Mouse (Mus musculus) layer of hippocampus, adult 8-10 months (tissue): ENCODE measurements around the gene Mab21l1. TPM values are rescaled to one million over a fixed set of nuclear protein-coding genes. Genes with fewer than 3 reads are reported as not detected.

Experiments used
- DNase-seq, 2 experiments: peaks; one replicate each; pipeline ENCODE4 v3.0.0; 2022; ENCODE audit warnings: low spot score in 2 of 2
- total RNA-seq, 4 experiments: library from RNA; stranded (reverse); gene quantifications; 2 replicates each; pipeline ENCODE4 v1.2.4; 2022

The Mab21l1 gene
- total RNA-seq, 4 experiments from 2014 or later, result 1.8 to 2.8 (median 2.2) TPM

GRCm38 (mm10) chr3:55778764-55779730 is 3.3 kb upstream of the Mab21l1 start:
- DNase-seq, result no peak

DNA sequence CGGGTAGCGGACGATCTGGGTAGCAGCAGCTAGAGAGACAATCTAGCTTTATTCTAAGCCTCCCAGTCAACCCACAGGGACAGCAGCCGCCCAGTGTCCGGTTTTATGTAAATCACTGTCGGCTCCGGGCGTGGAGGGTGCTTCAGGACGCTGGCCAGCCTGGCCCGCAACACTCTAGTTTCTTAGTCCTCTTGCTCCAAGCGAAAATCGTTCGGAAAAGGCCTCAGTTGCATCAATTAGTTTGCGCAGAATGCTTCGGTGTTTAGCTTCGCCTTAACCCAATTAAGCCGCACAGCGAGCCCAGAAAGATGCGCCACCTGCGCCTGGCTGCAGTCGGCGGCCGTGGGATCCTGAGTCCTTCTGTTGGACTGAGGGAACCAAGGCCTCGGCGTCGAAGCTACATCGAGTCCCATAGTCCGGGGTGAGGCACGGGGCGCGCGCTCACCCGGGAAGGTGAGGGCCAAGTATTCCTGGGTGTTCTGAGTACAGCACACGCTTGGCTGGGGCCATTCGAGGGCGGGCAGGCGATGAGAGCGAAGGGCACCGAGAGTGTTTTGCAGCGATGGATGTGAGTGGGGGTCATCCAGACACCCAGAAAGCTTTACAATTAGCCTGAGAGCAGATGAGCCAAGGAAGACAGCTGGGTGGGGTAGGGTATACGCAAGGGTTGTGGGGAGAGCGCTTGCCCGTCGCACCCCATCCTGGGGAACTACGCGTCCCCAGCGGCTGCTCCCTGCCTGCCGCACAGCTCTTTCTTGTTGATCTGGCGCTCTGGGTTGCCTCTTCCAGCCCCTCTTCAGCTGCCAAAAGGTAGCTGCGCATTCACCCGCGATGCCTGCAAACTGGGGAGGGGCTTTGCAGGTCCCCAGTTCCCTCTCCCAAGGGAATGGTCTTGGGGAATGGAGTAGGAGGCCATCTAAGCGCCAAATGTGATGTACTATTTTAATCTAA is 1.9 kb upstream of the Mab21l1 start:
- DNase-seq, result no peak

DNA sequence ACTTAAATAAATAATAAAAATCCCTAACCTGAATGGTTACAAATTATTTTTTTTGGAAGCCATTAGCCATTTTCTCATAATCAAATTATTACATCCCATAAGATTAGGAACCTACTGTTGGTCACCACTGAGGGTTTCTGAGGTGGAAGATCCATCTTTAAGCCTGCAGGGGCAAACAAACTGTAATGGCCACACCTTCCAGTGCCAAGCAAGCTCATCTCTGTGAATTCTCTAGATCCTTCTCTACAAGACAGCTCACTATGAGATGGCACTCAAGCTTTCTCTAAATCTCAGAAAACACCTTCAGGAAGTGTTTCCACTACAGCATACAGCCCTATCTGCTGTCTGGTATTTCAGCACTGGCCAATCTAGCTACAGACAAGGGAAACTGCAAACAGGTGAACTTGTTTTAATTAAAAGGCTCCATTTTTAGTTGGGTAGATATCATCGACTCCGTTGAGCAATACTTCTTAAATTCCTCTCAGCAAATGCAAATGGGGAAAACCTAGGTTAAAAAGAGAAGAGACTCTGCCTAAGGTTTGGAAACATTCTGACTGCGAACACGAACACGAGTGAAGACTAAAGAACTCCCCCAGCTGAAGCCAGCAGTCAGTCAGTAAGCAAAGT is 768 bp upstream of the Mab21l1 start:
- DNase-seq, result no peak

DNA sequence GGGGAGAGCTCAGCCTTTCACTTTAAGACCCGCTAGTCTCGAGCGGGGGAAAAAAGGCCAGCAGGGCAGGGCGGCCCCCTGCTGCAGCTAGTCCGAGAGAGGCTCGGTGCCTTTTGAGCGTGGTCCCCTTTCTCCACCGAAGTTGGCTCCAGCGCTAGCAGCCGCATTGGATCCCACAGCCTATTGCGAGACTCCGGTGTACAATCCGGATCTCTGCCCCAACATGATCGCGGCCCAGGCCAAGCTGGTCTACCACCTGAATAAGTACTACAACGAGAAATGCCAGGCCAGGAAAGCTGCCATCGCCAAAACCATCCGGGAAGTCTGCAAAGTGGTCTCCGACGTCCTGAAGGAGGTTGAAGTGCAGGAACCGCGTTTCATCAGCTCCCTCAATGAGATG is 461 bp downstream of the Mab21l1 start:
- no peak for DNase-seq

DNA sequence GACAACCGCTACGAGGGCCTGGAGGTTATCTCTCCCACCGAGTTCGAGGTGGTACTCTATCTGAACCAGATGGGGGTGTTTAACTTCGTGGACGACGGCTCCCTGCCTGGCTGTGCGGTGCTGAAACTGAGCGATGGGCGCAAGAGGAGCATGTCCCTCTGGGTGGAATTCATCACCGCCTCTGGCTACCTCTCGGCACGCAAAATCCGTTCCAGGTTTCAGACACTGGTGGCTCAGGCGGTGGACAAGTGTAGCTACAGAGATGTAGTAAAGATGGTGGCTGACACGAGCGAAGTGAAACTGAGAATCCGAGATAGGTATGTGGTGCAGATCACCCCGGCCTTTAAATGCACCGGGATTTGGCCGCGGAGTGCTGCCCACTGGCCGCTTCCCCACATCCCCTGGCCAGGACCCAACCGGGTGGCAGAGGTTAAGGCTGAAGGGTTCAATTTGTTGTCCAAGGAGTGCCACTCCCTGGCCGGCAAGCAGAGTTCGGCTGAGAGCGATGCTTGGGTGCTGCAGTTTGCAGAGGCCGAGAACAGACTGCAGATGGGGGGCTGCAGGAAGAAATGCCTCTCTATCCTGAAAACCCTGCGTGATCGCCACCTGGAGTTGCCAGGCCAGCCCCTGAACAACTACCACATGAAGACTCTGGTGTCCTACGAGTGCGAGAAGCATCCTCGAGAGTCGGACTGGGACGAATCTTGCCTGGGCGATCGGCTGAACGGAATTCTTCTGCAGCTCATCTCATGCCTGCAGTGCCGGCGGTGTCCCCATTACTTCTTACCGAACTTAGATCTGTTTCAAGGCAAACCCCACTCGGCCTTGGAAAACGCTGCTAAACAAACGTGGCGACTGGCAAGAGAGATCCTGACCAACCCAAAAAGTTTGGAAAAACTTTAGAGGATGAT is 1.1 kb downstream of the Mab21l1 start:
- no peak for DNase-seq

DNA sequence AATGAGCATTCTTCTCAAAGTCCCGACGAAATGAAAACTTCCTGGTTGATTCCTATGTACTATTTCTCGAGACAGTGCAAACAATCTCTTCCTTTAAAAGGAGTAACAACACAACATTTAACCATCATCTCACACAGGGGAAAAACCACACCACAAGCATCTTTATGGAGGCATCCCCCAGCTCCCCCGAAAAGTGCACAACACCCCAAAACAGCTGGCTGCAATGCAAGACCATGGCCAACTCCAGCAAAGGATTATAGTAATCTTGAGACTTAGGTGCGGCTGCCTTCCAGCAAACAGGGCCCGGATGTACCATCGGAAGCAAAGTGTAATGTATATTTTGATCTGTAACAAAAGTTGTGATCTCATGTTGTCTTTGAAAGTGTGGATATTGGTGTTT is 1.8 kb downstream of the Mab21l1 start:
- DNase-seq, result no peak

DNA sequence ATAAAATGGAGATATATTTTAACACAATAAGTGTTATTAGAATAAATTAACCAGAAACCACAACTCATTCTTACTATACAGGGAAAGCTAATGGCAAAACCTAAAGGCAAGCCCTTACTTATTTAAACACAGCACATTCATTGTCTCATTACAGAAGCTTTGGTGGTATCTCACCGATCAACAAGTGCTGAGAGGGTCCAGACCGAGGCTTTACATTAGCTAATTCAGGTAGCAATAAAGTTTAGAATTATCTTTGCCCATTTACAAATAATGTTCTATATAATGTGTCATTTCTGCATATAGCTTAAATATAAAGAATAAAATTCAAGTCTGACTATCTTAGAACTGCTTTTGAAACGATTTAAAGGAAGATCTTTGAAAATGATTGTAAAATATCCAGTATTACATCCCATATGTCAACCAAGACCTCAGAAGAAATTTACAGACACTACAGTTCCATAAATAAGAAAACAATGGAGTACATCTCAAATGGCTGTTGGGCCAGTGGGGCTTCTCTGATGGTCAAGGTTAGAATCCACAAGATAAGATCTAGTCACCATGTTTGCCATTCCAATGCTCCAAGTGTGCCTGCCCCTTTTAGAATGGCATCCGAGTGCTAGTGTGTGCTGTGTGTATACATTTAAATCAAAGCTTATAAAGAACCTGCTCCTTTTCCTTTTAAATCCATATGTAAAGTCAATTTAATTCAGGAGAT is 3.1 kb downstream of the Mab21l1 start:
- no peak for DNase-seq

DNA sequence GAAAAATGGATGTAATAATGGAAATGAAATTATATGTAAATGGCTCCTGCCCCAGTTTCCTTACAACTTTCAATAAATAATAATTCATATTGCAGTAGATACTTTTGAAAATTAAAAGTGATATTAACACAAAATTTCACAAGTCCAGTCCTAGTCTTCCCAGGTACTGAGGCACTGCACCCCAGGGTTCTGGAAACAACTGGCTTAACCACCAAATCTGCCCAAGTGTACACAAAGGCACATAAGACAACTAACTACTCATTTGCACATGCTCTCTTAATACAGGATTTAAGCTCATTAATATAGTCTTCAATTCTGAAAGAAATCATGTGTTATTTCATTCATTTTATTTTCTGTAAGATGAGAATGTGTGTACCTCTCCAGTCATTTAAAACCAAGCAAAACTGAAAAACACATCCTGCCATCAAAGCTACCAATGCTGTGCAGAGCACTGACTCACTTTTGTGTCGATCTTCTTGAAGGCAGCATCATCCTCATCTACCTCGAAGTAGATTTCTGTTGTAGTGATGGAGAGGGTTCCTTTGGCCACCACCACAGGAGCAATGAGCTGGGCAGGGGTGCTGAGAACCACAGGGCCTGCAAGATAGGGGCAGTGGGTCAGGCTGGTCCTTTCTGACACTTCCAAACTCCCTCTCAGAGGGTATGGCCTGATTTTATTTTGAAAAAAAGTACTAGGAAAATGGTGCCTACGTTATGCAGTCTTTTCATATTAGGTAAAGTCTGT is 3.8 kb downstream of the Mab21l1 start:
- no peak for DNase-seq

GRCm38 (mm10) chr3:55786835-55787486 is 4.7 kb downstream of the Mab21l1 start:
- no peak for DNase-seq

- DNase-seq, result no peak
Observed at GRCm38 (mm10) chr3:55787487-55788213, 5.3 kb downstream of the Mab21l1 start.

DNA sequence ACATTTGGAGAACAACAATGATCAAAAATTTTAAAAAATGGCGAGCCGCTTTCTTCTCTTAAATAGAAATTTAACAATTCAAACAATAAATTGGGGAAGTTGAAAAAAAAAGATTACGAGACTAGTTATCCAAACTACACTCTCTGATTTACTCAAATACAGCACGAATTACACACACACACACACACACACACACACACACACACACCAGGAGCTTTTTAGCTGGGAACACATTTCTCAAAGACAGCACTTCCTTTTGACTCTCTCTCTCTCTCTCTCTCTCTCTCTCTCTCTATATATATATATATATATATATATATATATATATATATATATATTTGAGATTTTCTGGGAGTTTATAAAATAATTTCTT is 5.9 kb downstream of the Mab21l1 start:
- no peak for DNase-seq

DNA sequence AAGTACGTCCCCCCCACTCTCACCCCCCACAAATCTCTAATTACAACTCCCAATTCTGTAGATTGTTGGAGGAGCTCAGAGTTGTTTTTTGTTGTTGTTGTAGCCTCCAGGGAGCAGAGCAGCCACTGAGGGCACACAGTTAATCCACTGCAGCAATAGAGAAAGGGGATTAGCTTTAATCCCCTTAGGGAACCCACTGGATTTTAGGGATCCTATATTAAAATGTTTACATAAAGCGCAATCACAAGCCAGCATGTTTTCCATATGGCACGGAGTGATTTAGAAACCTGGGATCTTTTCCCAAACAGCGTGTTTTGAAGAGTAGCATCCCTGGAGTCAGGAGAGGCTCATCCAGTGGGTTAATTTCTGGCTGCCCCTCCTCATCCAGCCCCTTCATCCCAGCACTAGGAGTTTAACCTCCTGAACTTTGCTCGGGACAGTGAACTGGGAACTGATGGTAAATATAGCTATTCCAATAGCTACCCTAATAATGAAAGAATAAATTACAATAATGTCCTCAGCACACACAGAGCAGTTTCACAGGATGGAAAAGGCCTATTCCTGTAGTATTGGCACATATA is 6.4 kb downstream of the Mab21l1 start:
- no peak for DNase-seq

DNA sequence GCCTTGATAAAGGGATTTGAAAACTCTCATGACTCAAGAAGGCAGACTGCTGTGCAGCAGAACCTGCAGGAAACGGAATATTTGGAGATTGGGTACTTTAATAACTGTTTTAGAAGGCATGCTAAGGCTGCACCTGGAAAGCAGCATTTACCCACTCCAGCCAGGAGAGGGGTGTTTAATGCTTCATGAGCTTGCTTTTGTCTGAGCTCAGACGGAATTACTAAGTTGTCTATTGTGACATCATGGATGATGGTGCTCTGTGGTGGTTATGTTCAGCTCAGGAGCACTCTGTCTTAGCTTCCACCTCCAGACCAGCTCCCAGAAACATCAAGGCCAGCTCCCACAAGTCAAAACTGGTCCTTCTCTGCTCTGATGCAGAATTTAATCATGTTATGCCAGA is 7.5 kb downstream of the Mab21l1 start:
- no peak for DNase-seq

DNA sequence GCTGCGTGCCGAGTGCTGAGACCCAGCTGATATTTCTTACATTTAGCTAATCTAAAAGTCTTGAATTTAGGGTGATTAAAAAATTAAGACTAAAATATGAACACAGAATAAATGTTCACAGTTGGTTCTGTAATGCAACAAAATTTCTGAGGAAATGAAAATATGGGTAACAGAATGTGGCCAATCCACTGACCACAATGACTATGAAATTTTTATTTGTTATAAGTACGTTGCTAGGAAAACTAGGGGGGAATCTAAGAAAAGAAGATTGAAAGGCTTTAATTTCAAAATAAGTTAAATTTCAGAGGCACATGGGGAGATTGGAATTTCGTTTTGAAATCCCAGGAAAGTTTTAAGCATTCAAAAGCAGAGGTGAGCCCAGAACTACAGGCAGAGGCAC is 8.3 kb downstream of the Mab21l1 start:
- no peak for DNase-seq

DNA sequence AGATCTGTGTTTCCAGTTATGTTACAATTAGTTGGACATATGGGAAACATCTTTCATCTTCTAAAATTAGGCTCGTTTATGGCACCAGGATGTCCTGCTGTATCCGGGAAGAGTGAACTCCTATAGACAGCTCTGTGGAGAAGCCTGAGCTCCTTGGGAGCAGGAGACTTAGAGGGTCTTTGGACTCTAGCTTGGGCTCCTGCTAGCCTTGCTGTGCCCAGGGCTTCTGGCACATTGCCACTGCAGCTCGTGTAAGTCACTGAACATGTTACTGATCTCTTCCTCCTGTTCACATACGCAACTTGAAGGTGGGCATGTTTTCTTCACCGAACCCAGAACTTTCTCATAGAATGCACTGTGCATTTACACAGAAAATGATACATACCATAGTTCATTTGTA is 9.9 kb downstream of the Mab21l1 start:
- no peak for DNase-seq

DNA sequence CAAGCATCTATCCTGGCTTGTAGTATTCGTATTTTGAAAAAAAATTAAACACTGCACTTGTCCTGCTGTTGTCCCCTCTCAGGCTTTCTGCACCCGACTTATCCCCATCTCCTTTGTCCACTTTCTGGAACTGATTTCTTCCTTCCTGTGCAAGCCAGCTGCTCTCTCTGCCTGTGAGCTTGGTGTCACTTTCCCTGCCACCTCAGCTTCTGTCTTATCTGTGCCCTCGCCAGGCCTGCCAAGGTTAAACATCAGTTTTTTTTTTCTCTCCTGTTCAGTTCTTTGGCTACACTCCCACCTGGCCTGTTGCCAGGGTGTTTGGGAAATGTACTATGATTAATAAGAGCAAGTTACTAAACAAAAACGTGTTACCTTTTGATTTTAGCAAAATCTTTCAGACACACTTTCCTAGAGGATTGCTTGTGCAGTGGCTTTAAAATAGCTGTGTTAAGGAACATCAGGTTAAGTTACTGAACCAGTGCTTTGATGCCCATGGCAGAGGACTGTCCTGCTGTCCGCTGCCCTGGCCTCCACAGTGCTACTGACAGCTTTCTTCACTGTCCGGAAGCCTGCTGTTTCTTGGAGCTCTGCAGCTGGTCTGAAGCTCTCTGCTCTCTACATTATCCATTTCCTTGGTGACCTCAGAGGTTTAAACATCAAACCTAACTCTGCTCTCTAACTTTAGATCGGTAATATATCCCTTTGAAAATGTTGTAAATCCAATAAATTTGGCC is 11.7 kb downstream of the Mab21l1 start:
- no peak for DNase-seq

DNA sequence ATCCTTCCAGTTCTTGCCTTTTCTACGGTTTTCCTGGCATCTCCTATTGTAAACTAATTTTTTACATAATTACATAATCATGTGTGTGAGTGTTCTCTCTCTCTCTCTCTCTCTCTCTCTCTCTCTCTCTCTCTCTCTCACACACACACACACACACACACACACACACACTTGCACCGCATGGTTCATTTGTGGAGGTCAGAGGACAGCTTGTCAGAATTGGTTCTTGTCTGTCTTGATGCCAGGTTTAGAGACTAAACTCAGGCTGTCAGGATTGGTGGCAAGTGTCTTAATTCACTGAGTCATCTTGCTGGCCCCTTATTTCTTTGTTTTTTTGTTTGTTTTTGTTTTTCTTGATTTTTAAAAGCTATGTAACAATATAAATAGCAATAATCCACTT is 12.5 kb downstream of the Mab21l1 start:
- no peak for DNase-seq
